Mouse (Mus musculus) T-helper 1 cell (primary cell): ENCODE results near the gene Gtpbp6.
"Not testable (repeated sequence)": the region's sequence is repeated elsewhere in the genome, so short reads cannot be mapped to it uniquely, and the experiment has no call there.

ENCODE experiments used
- in situ Hi-C: fragments of 300-600 bp; cut with MboI, MseI; formaldehyde crosslinking; loops from one replicate; pipeline ENCODE4 v1.15.1; 2025; ENCODE audit warnings: high pct_unique_total_duplicates

The Gtpbp6 gene

DNA sequence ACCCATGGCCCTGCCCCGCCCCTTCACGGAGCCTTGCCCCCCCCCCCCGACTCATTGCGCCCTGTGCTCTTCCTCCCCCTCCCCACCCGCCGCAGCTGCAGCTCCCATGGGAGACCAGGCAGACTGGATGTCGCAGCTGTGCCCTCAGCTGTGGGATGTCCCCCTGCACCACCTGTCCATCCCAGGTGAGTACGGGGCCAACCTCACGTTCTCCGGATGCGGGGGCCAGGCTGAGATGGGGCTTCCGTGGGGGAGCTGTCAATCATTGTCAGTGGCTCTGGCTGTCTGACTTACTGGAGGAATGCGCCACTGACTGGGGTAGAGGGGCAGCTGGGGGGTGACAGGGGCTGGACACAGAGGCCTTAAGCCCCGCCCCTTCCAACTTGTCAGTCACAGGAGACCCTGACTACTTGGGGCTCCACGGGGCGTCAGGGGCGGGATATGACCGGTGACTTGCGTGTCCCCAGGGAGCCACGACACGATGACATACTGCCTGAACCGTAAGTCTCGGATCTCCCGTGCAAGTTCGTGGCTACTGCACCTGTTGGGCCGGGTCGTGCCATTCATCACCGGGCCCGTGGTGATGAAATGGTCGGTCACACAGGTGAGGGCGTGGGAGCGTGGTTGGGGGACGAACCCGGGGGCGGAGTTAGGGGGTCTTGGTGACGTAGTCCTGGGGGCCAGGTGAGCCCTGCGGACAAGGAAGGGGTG is 6.9 kb downstream of the Gtpbp6 start:
- in situ Hi-C loops: loop anchor here (10.0 kb wide), 1 partner anchor 546 kb away; the partner anchor contains the start of gene Crlf2

DNA sequence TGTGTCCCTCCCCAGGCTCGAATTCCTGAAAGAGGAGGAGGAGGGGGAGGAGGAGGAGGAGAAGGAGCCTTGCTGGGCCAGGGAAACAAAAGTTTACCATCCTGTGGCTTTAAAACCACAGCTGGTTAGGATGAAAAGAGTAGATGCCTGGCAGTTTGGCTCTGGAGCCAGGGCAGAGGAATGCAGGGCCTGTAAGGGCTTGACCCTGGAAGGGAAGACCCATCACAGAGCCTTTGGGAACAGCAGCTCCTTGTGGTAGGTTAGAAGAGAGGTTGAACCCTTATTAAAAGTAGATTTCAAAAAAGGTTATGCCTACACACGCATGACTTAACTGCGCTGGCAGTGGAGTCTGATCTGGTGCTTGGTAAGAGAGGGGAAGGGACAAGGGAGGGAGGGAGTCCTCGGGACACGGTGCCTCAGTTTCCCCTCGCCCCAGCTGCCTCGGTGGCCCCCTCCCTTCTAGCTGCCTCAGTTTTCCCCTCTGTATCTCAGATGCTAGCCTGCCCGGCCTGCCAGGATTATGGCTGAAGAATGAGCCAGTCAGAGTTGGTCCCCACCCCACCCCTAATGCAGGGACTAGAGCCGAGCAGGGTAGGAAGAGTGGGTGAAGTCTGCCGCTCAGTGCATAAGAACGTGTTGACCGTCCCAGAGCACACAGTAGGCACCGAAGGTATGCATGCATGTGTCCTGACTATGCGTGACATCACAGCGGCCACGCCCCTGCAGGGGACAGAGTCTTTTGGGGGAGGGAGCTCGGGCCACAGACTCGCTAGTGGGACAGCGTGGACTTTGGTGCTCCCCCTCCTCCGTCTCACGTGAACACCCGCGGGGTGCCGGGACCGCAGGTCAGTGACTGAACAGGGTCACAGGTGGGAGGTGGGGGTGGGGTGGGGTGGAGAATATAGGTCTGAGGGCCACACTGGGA is 8.1 kb downstream of the Gtpbp6 start, which contains the start of gene Plcxd1:
TSS of gene Plcxd1 (plus strand) at position 314 of the 925 bp plus-strand sequence.
- in situ Hi-C loops: loop anchor here (10.0 kb wide), 1 partner anchor 545 kb away; the partner anchor contains the start of gene Crlf2

DNA sequence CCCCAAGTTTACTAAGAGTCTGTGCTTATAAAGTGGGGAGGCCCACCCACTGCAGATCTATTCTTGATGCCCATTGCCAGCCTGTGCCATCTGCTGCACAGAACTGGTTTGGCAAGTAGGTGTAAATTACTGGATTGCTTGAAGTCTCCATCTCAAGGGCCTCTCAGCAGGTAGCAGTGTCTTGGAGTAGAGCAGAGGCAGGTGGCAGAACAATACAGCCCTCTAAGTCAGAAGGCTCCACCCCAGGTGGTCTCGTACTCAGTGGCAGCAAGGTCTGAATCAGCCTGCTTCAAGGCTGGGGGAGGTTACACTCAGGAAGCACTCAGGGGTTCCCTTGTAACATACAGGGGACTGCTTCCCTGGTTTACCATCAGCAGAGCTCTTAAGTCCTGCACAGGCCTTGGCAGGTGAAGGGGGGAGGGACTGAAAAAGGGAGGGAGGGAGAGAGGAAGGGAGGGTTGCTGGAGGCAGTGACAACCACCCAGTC is 9.0 kb downstream of the Gtpbp6 start:
- in situ Hi-C loops: no loop called here

DNA sequence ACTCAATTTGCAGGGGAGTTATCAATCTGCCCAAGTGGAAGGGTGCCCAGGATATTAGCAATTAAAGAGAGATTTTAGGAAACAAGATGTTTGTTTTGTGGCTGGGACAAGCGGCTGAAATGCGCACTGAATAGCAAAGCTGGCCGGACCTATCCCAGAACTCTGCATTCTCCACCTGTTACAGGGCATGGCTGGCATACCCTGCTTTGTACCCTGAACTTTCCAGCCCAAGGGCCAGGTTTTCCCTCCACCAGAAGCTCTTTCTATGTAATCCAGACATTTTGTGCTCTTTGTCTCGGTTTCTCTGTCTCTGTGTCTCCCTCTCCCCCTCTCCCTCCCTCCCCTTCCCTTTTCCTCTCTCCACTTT is 13.2 kb downstream of the Gtpbp6 start:
- in situ Hi-C loops: no loop called here

DNA sequence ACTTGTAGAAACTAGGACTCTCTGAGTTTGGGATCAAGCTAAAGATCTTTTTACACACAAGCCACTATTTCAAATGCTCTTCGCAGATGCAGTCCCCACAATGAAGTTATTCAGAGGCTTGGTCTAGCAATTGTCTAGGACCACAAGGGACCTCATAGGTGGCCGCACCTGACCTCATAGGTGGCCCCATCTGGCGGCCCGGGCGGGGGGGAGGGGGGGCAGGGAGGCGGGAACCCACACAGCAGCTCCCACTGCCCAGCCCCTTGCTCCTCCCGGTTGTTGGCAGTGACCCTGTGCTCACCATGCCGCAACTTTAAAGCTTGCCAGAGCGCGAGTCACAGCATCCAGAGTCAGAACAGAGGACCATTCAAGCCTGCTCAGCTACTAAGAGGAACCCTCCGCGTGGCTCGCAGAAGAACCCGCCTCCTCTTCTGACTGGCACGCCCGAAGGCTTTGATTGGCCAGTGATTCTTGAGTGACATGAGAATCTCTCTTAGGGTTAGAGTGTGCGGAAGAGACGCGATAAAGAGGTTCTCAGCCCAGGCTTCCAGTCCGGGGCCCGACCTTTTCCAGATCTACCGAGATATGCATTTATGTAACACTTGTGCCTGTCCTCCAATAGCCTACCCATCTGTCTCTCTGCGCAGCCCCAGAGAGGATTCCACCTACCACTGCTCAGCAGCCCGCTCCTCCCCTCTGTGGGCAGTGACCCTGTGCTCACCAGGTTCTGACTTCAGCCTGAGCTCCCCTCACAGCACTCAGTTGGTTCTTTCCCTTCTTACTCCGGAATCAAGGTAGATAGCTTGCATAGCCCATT is 13.8 kb downstream of the Gtpbp6 start, which contains the start of gene Gm35315:
TSS of gene Gm35315 (minus strand) at position 391 of the 817 bp plus-strand sequence.
- in situ Hi-C loops: no loop called here

DNA sequence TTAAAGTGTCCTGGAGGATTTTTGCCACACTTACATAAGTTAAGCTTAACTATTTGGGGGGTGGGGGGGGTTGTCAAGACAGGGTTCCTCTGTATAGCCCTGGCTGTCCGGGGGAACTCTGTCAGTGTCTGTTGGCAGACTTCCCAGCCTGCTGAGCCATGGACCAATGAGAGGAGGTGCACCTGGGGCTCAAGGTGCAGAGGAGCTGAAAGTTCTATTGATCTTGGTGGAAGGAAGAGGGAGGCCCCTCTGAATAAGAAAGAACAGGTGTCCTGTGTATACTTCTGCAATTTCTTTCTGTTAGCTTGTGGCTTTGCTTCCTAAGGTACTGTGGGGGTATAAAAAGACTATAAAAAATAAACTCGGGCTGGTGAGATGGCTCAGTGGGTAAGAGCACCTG is 16.5 kb downstream of the Gtpbp6 start:
- in situ Hi-C loops: no loop called here

DNA sequence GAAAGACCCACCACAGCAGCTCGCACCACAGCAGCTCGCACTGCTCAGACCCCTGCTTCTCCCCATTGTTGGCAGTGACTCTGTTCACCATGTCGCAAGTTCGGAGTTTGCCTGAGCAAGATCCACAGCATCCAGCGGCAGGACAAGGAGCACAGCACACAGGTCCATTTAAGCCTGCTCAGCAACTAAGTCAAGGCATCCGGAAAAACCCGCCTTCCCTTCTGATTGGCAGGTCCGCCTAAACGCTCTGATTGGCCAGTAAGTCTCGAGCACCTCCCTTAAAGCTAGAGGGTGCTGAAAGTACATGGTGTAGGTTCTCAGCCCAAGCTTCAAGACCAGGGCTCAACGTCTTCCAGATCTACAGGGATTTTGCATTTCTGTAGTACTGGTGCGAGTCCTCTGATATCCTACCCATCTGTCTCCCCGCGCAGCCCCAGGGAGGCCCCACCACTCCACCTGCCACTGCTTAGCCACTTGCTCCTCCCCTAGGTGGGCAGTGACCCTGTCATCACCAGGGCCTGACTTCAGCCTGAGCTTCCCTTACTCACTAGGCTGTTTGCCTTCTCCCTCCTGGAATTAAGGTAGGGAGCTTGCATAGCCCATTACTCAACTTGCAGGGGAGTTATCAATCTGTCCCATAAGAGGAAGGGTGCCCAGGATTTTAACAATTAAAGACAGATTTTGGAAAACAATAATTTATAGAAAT is 21.7 kb downstream of the Gtpbp6 start:
- in situ Hi-C loops: no loop called here

DNA sequence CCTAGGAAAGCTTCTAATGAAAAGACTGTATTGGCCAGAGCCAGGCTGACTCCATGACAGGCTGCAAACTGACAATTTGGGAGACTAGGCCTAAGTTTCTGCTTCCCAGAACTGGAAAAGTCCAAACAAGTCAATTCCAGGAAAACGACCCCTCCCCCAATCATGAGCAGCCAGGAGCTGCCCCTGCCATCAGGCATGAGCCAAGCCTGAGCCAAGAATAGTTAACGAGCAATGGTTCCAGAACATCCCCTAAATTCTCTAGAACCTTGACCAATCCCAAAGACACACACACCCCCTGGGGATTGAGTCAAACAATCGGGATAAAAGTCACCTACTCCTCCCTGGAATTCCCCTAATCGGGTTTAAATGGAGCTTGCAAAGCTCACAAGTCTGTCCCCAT is 25.0 kb downstream of the Gtpbp6 start:
- in situ Hi-C loops: no loop called here

DNA sequence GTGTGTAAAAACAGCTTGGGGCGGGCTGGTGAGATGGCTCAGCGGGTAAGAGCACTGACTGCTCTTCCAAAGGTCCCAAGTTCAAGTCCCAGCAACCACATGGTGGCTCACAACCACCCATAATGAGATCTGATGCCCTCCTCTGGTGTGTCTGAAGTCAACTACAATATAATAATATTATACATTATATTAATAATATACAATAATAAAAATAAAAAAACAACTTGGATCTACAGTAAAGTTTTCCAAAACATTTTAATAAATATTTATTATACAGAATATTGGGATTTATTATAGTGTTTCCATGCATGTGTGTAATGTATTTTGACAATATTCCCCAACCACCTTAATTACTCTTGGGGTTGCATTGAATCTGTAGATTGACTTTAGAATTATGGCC is 35.6 kb downstream of the Gtpbp6 start, which contains the start of gene Gm17655:
TSS of gene Gm17655 (minus strand) at position 101 of the 400 bp plus-strand sequence.
- in situ Hi-C loops: not testable (repeated sequence)

DNA sequence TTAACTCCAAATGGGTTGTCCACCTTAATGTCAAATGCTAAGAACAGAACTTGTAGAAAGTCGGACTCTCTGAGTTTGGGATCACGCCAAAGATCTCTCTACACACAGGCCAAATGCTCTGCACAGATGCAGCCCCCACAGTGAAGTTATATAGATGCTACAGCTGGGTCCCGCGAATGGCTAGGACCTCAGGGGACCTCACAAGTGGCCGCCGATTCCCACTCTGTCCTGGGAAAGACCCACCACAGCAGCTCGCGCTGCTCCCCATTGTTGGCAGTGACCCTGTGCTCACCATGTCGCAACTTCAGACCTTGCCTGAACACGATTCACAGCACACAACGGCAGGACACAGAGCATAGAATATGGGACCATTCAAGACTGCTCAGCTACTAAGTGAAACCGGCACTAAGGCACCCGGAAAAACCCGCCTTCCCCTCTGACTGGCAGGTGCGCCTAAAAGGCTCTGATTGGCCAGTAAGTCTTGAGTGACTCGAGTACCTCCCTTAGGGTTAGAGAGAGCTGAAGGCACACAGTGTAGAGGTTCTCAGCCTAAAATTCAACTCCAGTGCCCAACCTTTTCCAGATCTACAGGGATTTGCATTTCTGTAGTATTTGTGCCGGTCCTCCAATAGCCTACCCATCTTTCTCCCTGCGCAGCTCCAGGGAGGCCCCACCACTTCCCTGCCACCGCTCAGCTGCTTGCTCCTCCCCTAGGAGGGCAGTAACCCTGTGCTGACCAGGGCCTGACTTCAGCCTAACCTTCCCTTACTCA is 50.2 kb downstream of the Gtpbp6 start:
- in situ Hi-C loops: no loop called here
